Mouse (Mus musculus) liver, embryonic 13.5 days (tissue): ENCODE results near the gene Rec8. TPM values are rescaled to one million over a fixed set of nuclear protein-coding genes. Genes with fewer than 3 reads are reported as not detected.

Source experiments
- ATAC-seq: fragments of 200-750 bp; cut with Nextera tagmentation; 2 replicates; pipeline ENCODE4 v1.8.0; 2017; ENCODE audit warnings: low read depth, mild to moderate bottlenecking, moderate number of reproducible peaks, moderate library complexity
- DNase-seq: peaks from one replicate; pipeline ENCODE4 v3.0.0; 2022
- H3K27ac ChIP-seq: fragments of 300-500 bp; sonication (generic); 2 replicates; pipeline ENCODE4 v1.5.1; 2015; ENCODE audit warnings: moderate library complexity, mild to moderate bottlenecking, inconsistent platforms
- H3K27me3 ChIP-seq: fragments of 300-500 bp; sonication (generic); 2 replicates; pipeline ENCODE4 v1.6.1; 2015; ENCODE audit warnings: mild to moderate bottlenecking, inconsistent platforms
- H3K36me3 ChIP-seq: fragments of 300-500 bp; sonication (generic); 2 replicates; pipeline ENCODE4 v1.6.1; 2015; ENCODE audit warnings: mild to moderate bottlenecking, inconsistent platforms
- H3K4me1 ChIP-seq: fragments of 300-500 bp; sonication (generic); replicated peaks from 2 replicates; pipeline ENCODE4 v1.6.1; 2015; ENCODE audit warnings: inconsistent platforms
- H3K4me2 ChIP-seq: fragments of 300-500 bp; sonication (generic); 2 replicates; pipeline ENCODE4 v1.6.1; 2015; ENCODE audit warnings: inconsistent platforms, mild to moderate bottlenecking, moderate library complexity
- H3K4me3 ChIP-seq: fragments of 300-500 bp; sonication (generic); replicated peaks from 2 replicates; pipeline ENCODE4 v1.5.1; 2015; ENCODE audit warnings: mild to moderate bottlenecking, inconsistent platforms
- H3K9ac ChIP-seq: fragments of 300-500 bp; sonication (generic); 2 replicates; pipeline ENCODE4 v1.6.1; 2015; ENCODE audit warnings: mild to moderate bottlenecking, inconsistent platforms
- H3K9me3 ChIP-seq: fragments of 300-500 bp; sonication (generic); replicated peaks from 2 replicates; pipeline ENCODE4 v1.6.1; 2016; ENCODE audit warnings: inconsistent platforms
- WGBS: fragments of 180-500 bp; shearing (Covaris S2); methylation state at CpG from one replicate; pipeline ENCODE4 v1.1.7; 2015; ENCODE audit not compliant: insufficient replicate concordance; 5-methylcytosine and 5-hydroxymethylcytosine counted together
- polyA plus RNA-seq: library from polyadenylated mRNA; unstranded; fragments of >200 nt; fragmentation: Nextera tagmentation; extraction: Ambion mirVana; gene quantifications from 2 replicates; pipeline ENCODE4 v1.2.1, GENCODE M21; 2015

Gene Rec8
- polyA plus RNA-seq, 1 experiment from 2014 or later: 1.6 TPM

DNA sequence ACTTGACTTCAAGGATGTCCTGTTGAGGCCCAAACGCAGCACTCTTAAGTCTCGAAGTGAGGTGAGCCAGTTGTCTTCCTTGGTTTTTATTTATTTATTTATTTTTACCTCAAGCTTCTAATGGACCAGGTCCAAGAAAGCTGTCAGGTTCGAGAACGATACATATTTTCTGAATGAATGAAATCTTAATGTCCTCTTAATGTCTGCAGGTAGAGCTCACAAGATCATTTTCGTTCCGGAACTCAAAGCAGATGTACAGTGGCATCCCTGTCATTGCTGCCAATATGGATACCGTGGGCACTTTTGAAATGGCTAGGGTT lies 54.9 kb downstream of the Rec8 start:
- H3K4me2 ChIP-seq: peak overlapping the region; percentile 93
- WGBS: 59% methylated on average over 7 of the region's 7 CpGs
- ATAC-seq: no peak
- H3K27ac ChIP-seq: peak overlapping the region; percentile 90
- DNase-seq: no peak
- peak overlapping the region; percentile 85 for H3K9ac ChIP-seq
- peaks cover 47% of the 10 kb centered on the region for H3K4me1 ChIP-seq
- no peaks in the 10 kb centered on the region for H3K9me3 ChIP-seq
- no peaks in the 10 kb centered on the region for H3K27me3 ChIP-seq
- peaks cover 45% of the 10 kb centered on the region for H3K36me3 ChIP-seq
- H3K4me3 ChIP-seq: peak overlapping the region; percentile 86

Other genes starting within 250 kb of the Rec8 start
- 78.9 and 80.8 TPM in 2 replicates for gene Dhrs4, start 139.3 kb upstream of the Rec8 start, polyA plus RNA-seq
- gene Carmil3, start 127.4 kb upstream of the Rec8 start, polyA plus RNA-seq: 0.55 and 0.58 TPM in 2 replicates
- 0.09 TPM in 1 of 2 replicates, not detected in the other for gene Cpne6, start 107.6 kb upstream of the Rec8 start, polyA plus RNA-seq
- gene Nrl, start 93.1 kb upstream of the Rec8 start, polyA plus RNA-seq: not detected in 2 replicates
- gene Pck2, start 77.8 kb upstream of the Rec8 start, polyA plus RNA-seq: 32.2 and 34.5 TPM in 2 replicates
- 48.9 and 59.1 TPM in 2 replicates for gene Dcaf11, start 58.0 kb upstream of the Rec8 start, polyA plus RNA-seq
- gene A730061H03Rik, start 57.6 kb upstream of the Rec8 start, polyA plus RNA-seq: 1.6 and 1.8 TPM in 2 replicates
- 0.51 and 0.53 TPM in 2 replicates for gene Fitm1, start 42.4 kb upstream of the Rec8 start, polyA plus RNA-seq
- gene Psme1, start 39.9 kb upstream of the Rec8 start, polyA plus RNA-seq: 103 and 111 TPM in 2 replicates
- gene Emc9, start 32.7 kb upstream of the Rec8 start, polyA plus RNA-seq: 31.9 and 35.8 TPM in 2 replicates
- 202 and 224 TPM in 2 replicates for gene Psme2, start 26.9 kb upstream of the Rec8 start, polyA plus RNA-seq
- gene Rnf31, start 26.3 kb upstream of the Rec8 start, polyA plus RNA-seq: 9.0 and 12.6 TPM in 2 replicates
- 14.8 and 16.4 TPM in 2 replicates for gene Irf9, start 14.5 kb upstream of the Rec8 start, polyA plus RNA-seq
- gene Ipo4, start 17.9 kb downstream of the Rec8 start, polyA plus RNA-seq: 35.2 and 36.5 TPM in 2 replicates
- gene Gm49378, start 19.9 kb downstream of the Rec8 start, polyA plus RNA-seq: 1.4 and 1.7 TPM in 2 replicates
- 53.3 and 59.4 TPM in 2 replicates for gene Tm9sf1, start 25.8 kb downstream of the Rec8 start, polyA plus RNA-seq
- 0.16 and 0.27 TPM in 2 replicates for gene Tssk4, start 32.1 kb downstream of the Rec8 start, polyA plus RNA-seq
- gene Mdp1, start 42.5 kb downstream of the Rec8 start, polyA plus RNA-seq: 23.1 and 24.2 TPM in 2 replicates
- gene Gmpr2, start 53.9 kb downstream of the Rec8 start, polyA plus RNA-seq: 29.6 and 33.0 TPM in 2 replicates
- 325 TPM in 2 replicates for gene Nedd8, start 54.1 kb downstream of the Rec8 start, polyA plus RNA-seq
- 21.1 and 26.3 TPM in 2 replicates for gene Tinf2, start 63.8 kb downstream of the Rec8 start, polyA plus RNA-seq
- gene Tgm1, start 95.9 kb downstream of the Rec8 start, polyA plus RNA-seq: 1.5 and 2.0 TPM in 2 replicates
- gene Rabggta, start 104.2 kb downstream of the Rec8 start, polyA plus RNA-seq: 12.9 and 14.7 TPM in 2 replicates
- gene Dhrs1, start 127.7 kb downstream of the Rec8 start, polyA plus RNA-seq: 36.1 and 36.4 TPM in 2 replicates
- 41.9 and 42.8 TPM in 2 replicates for gene Nop9, start 127.7 kb downstream of the Rec8 start, polyA plus RNA-seq
- gene Cideb, start 140.4 kb downstream of the Rec8 start, polyA plus RNA-seq: 21.1 and 21.3 TPM in 2 replicates
- 0.92 and 1.3 TPM in 2 replicates for gene Ltb4r2, start 143.4 kb downstream of the Rec8 start, polyA plus RNA-seq
- gene Ltb4r1, start 147.9 kb downstream of the Rec8 start, polyA plus RNA-seq: 4.4 and 4.6 TPM in 2 replicates
- gene Adcy4, start 166.1 kb downstream of the Rec8 start, polyA plus RNA-seq: 1.8 and 2.2 TPM in 2 replicates
- gene Ripk3, start 170.8 kb downstream of the Rec8 start, polyA plus RNA-seq: 20.4 and 22.1 TPM in 2 replicates
- gene Nfatc4, start 205.1 kb downstream of the Rec8 start, polyA plus RNA-seq: 1.5 and 1.8 TPM in 2 replicates
- 2.2 and 3.1 TPM in 2 replicates for gene Nynrin, start 236.0 kb downstream of the Rec8 start, polyA plus RNA-seq